Mouse (Mus musculus) layer of hippocampus, adult 18-20 months (tissue): ENCODE measurements around the gene Abhd17c. TPM values are rescaled to one million over a fixed set of nuclear protein-coding genes. Genes with fewer than 3 reads are reported as not detected.
"Not testable (repeated sequence)": the region's sequence is repeated elsewhere in the genome, so short reads cannot be mapped to it uniquely, and the experiment has no call there.

Source experiments
- DNase-seq, 2 experiments: peaks; one replicate each; pipeline ENCODE4 v3.0.0; 2022; ENCODE audit warnings: low spot score in 2 of 2
- total RNA-seq, 2 experiments: library from RNA; stranded (reverse); gene quantifications; 2 replicates each; pipeline ENCODE4 v1.2.3; 2021

Abhd17c gene
- total RNA-seq, 2 experiments from 2014 or later: 56.1 to 56.3 TPM

- DNase-seq: no peak
Measured at GRCm38 (mm10) chr7:84152821-84153220, 1.1 kb upstream of the Abhd17c start.

GRCm38 (mm10) chr7:84152374-84152773, 681 bp upstream of the Abhd17c start:
- DNase-seq: no peak

- DNase-seq: peak; percentile 88 to 95
Measured at GRCm38 (mm10) chr7:84151960-84152334, 254 bp upstream of the Abhd17c start.

- DNase-seq: no peak
Measured at GRCm38 (mm10) chr7:84150361-84151000, 1.2 kb downstream of the Abhd17c start.

- DNase-seq: no peak
Measured at GRCm38 (mm10) chr7:84149821-84150220, 1.9 kb downstream of the Abhd17c start.

- DNase-seq: no peak
Measured at GRCm38 (mm10) chr7:84148896-84149295, 2.8 kb downstream of the Abhd17c start.

GRCm38 (mm10) chr7:84147746-84148145, 3.9 kb downstream of the Abhd17c start:
- no peak for DNase-seq

GRCm38 (mm10) chr7:84145633-84146032, 6.1 kb downstream of the Abhd17c start:
- DNase-seq: no peak

- DNase-seq: no peak
Measured at GRCm38 (mm10) chr7:84142736-84143473, 8.8 kb downstream of the Abhd17c start.

GRCm38 (mm10) chr7:84142196-84142595, 9.5 kb downstream of the Abhd17c start:
- DNase-seq: no peak

GRCm38 (mm10) chr7:84139566-84139965, 12.1 kb downstream of the Abhd17c start:
- no peak for DNase-seq

GRCm38 (mm10) chr7:84138731-84139130, 13.0 kb downstream of the Abhd17c start:
- no peak for DNase-seq

GRCm38 (mm10) chr7:84137779-84138178, 13.9 kb downstream of the Abhd17c start:
- DNase-seq: peak; percentile 32 to 61

GRCm38 (mm10) chr7:84135799-84136700, 15.6 kb downstream of the Abhd17c start:
- no peak for DNase-seq

- DNase-seq: no peak
Measured at GRCm38 (mm10) chr7:84132704-84133103, 19.0 kb downstream of the Abhd17c start.

GRCm38 (mm10) chr7:84131736-84132135, 20.0 kb downstream of the Abhd17c start:
- DNase-seq: no peak

GRCm38 (mm10) chr7:84128661-84129060, 23.0 kb downstream of the Abhd17c start:
- no peak for DNase-seq

GRCm38 (mm10) chr7:84125730-84126129, 26.0 kb downstream of the Abhd17c start:
- no peak for DNase-seq

- DNase-seq: not testable (repeated sequence)
Measured at GRCm38 (mm10) chr7:84123651-84124050, 28.0 kb downstream of the Abhd17c start.

GRCm38 (mm10) chr7:84121778-84122177, 29.9 kb downstream of the Abhd17c start:
- DNase-seq: no peak

- DNase-seq: no peak
Measured at GRCm38 (mm10) chr7:84120142-84120760, 31.4 kb downstream of the Abhd17c start.
